Mouse (Mus musculus): Measurements from ENCODE around the gene Fryl.
A peak's percentile ranks its signal among the peaks of the same experiment; 100 is the strongest.

Gene Fryl

GRCm38 (mm10) chr5:73193627-73194026 lies 62.8 kb downstream of the Fryl start:
- no peak for DNase-seq (ENCODE audit: low spot score)

DNA sequence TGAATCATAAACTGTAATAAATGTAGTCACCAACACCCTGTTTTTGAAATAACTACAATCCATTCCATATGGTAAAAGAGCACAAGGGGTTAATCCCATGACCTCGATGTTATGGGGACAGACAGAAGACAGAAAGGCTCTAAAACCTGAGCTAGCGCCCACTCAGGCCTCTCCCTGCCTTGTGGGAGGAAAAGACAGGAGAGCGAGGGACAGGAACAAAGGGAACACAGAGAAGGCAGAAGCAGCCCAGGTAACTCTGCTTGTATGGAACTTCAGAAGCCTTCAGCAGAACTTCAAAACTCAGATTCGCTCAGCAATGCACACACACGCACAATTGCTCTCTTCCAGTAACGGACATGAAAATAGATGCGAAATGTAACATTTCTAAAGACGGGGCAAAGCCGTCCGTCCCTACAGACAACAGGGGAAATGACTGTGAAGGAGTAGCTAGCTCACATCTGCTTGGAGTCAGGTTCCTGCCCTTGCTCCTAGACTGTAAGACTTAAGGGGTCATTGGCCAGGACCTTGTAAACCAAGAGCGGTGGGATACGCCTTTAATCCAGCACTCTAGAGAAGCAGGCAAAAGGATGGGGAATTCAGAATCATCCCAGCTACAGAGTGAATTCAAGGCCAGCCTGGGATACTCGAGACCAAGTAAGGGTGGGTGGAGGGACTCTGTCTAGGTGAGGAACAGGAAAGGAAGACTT lies 63.4 kb downstream of the Fryl start:
- DNase-seq (ENCODE audit: low spot score) = peak; percentile 43

DNA sequence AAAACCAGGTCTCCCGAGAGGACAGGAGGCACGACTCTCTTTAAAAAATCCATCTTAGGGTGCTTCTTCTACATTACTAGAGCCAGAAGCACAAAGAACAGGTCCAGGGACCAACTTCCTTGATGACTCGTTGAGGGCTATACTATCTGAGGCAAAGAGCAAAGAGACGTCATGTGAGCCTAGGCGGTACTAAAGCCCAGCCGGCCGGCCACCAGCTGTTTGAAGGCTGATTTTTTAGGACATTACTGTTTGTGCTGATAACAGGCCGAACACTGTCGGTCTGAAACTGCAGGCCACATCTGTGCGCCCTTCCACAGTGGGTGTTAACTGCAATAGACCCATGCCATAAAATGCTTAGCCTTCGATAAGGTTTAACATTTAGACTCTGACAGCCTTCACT lies 64.7 kb downstream of the Fryl start:
- peak; percentile 44 for DNase-seq (ENCODE audit: low spot score)

- DNase-seq (ENCODE audit: low spot score) = no peak
Measured at GRCm38 (mm10) chr5:73190164-73190563, 66.3 kb downstream of the Fryl start.

- no peak for DNase-seq (ENCODE audit: low spot score)
Measured at GRCm38 (mm10) chr5:73189443-73190160, 66.8 kb downstream of the Fryl start.

- DNase-seq (ENCODE audit: low spot score) = no peak
Measured at GRCm38 (mm10) chr5:73188576-73188975, 67.8 kb downstream of the Fryl start.

DNA sequence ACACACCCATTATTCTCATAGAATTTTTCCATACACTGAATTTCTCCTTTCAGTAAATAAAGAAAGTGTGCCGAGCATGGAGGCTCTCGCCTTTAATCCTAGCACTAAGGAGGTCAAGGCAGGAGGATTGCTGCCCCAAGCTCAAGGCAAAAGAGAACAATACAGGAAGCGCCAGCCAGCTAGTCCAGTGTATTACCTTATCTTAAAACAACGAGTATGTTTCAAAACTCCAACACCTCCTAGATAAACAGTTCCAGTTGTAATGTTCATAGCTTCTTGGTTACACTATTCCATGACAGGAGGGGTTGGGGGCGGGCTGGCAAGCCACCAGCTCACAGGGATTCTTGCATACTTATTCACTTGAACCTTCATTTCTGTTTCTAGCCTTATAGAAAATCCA lies 68.3 kb downstream of the Fryl start:
- DNase-seq (ENCODE audit: low spot score) = no peak

- no peak for DNase-seq (ENCODE audit: low spot score)
Measured at GRCm38 (mm10) chr5:73186912-73187311, 69.5 kb downstream of the Fryl start.

DNA sequence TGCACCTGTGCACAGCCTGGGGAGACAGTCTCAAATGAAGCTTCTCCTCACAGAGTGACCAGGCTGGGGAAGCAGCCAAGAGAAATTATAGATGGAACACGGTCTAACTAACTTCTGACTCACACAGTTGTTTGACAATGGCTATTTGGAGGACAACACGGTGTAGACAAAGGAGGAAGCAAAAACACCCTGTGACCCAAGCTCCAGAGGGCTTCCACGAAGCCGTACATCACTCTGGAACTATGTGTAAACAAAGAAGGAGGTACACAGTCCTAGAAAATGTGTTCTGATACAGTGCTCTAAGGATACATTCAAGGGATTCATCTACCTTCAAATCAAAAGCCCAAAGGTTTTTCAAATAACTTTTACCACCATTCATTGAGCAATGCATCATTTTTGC lies 71.0 kb downstream of the Fryl start:
- DNase-seq (ENCODE audit: low spot score) = no peak

DNA sequence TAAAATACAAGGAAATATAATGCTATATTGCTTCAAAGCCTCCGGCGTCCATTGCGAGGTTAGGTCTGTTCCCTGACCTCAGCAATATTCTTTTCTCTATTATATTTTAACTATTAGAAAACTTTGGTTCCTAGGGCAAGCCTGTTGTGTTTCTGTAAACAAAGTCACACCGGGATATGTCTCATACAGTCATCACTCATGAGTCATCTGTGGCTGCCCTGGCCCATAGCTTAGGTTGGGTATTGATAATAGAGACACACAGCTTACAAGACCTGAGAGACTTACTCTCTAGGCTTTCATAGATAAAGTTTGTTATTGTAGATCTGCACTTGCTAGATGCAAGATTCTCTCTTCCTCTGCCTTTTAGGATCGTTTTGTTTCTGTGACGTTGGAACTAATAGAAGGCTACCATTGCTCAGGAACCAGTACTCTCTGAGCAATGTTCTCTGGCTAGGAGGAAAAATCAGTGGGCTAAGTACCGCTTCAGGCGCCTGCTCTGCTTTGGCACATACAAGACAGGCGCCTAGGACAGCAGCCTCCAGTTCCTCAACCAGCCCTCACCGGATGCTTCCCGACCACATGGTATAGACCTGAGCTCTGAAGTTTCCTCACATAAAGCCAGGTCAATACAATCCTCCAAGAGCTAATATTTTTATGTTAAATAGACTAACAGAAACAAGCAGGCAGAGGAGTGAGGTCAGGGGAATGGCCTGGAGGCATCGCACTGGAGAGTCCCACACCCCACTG lies 73.5 kb downstream of the Fryl start:
- no peak for DNase-seq (ENCODE audit: low spot score)

- DNase-seq (ENCODE audit: low spot score) = no peak
Measured at GRCm38 (mm10) chr5:73182191-73182590, 74.2 kb downstream of the Fryl start.

GRCm38 (mm10) chr5:73176294-73176693 lies 80.1 kb downstream of the Fryl start:
- DNase-seq (ENCODE audit: low spot score) = no peak

GRCm38 (mm10) chr5:73175377-73176147 lies 80.9 kb downstream of the Fryl start:
- no peak for DNase-seq (ENCODE audit: low spot score)

DNA sequence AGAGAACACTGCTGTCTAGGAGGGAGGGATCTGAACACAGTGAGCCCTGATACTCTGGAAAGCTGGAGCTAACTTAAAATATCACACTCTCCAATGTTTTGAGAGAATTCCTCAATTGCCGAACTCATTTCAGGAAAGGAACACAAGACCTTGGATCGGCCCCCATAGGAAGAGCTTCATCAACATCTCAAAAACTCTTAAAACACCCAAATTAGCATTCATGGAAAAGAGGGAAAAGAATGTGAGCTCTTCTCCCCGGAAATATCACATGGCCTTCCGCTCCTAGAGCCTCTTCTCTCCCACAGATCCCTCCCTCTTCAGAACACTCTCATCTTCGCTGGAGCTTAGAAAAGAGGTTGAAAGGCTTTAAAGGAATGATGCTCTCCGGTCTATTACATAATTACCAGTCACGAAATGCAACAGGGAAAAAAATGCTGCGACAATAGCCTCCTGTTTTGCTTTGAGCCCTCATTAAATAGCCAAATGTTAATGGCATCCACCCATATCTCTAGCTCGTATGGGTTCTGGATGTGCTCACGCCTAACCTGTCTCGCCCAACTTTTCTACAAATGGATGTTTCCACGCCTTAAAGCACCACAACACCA lies 84.4 kb downstream of the Fryl start:
- DNase-seq (ENCODE audit: low spot score) = no peak

GRCm38 (mm10) chr5:73171203-73171602 lies 85.2 kb downstream of the Fryl start:
- no peak for DNase-seq (ENCODE audit: low spot score)

DNA sequence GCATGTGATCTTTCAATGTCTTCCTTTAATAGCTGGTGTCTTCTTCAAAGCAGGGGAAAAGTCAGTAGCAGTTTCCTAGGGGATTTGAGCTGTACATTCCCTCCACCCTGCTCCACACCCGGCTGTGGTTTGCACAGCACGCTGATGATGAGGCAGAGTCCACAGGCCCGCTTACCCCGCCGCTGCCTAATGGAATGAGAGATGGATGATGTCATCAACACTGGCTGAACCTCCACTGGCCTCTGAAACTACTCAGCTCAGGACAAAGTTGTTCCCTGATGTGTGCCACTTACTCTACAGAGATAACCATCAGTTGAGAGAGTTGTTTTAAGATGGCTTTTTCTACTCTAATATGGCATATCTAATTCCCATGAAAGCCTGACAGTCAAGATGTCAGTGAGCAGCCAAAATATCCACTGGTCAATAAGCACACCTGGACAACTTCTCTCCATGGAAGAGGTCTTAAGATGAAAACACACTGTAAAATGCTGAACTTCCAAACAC lies 87.6 kb downstream of the Fryl start:
- DNase-seq (ENCODE audit: low spot score) = peak; percentile 44

- DNase-seq (ENCODE audit: low spot score) = no peak
Measured at GRCm38 (mm10) chr5:73167976-73168768, 88.2 kb downstream of the Fryl start.

DNA sequence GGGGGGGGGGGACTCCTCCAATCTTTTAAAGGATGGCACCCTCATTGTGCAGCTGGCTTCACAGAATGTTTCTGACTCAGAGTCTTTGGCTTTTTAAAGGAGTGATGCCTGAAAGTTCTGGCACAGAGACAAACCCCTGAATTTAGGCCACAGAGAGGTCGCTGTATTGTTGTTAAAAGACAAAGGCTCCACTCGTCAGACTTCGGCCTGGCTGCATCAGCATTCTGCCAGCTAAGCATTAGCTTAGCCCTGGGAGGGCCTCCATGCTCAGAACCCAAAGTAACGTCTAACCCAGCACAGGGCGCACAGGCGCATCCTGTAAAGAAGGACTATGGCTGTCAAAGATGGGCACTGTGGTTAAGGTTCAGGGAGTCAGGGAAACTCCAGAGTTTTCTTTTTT lies 92.4 kb downstream of the Fryl start:
- DNase-seq (ENCODE audit: low spot score) = peak; percentile 38

DNA sequence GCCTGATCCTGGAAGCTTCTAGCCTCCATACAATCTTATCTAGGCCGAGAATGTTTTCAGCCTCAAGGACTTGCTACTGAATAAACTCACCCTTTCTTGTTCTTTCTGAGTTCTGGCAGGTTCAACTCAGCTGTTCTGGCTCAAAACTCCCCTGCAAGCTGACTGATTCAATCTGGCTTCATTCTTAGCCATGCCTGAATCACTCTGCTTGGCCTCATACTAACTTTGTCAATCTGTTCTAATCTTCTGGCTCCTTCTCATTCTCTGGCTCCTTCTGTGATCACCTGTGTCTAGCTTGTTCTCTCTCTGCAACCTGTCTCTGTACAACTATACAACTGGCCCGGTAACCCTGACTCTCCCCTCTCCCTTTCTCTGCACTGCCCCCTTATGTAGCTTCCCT lies 93.9 kb downstream of the Fryl start:
- no peak for DNase-seq (ENCODE audit: low spot score)

GRCm38 (mm10) chr5:73160440-73160839 lies 96.0 kb downstream of the Fryl start:
- no peak for DNase-seq (ENCODE audit: low spot score)

GRCm38 (mm10) chr5:73157502-73157901 lies 98.9 kb downstream of the Fryl start:
- no peak for DNase-seq (ENCODE audit: low spot score)
